Mouse (Mus musculus): ENCODE data around the gene Wnt6.
A peak's percentile ranks its signal among the peaks of the same experiment; 100 is the strongest.

Wnt6 gene

DNA sequence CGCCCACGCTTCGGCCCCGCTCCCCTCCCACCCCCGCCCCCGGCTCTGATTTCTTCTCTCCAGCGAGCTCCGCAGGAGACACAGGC is at the start of gene Wnt6:
Wnt6 (plus strand) TSS at position 48 of the 86 bp plus-strand sequence.
- DNase-seq (ENCODE audit: low read depth, low spot score): no peak

DNA sequence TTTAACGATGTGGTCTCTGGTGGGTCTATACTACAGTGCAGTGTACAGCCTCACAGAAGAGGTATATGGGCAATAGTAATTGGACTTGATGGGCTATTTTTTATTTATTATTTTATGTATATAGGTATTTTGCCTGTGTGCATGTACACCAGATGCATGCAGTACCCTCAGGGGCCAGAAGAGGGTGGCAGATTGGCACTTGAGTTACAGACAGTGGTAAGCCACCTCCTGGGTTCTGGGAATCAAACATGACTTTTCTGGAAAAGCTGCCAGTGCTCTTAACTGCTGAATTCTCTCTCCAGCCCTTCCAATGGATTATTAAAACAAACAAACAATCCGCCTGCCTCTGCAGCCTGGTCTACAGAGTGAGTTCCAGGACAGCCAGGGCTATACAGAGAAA is 47.9 kb upstream of the Wnt6 start:
- DNase-seq (ENCODE audit: low read depth, low spot score): no peak

- no peak for DNase-seq (ENCODE audit: low read depth, low spot score)
Measured at GRCm38 (mm10) chr1:74726114-74726513, 45.6 kb upstream of the Wnt6 start.

GRCm38 (mm10) chr1:74726674-74727073 is 45.0 kb upstream of the Wnt6 start:
- DNase-seq (ENCODE audit: low read depth, low spot score): no peak

DNA sequence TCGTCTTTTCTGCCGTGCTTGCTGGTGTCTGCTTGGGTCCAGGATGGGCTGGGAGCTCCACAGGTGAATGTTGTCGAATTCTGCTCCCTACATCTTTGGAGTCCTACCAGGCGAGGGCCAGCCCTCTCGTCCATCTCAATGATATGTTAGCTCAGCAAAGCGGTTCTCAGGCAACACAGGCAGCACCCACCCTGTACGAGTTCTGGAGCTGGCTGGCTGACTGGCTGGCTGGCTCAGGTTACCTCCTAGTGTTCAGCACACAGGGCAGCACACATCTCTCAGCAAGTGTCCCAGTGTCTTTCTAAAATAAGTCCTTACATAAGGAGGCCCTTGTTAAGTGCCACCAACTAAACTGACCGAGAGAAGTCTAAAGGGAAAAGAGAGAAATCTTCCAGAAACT is 43.2 kb upstream of the Wnt6 start:
- no peak for DNase-seq (ENCODE audit: low read depth, low spot score)

- DNase-seq (ENCODE audit: low read depth, low spot score): no peak
Measured at GRCm38 (mm10) chr1:74736977-74737376, 34.7 kb upstream of the Wnt6 start.

DNA sequence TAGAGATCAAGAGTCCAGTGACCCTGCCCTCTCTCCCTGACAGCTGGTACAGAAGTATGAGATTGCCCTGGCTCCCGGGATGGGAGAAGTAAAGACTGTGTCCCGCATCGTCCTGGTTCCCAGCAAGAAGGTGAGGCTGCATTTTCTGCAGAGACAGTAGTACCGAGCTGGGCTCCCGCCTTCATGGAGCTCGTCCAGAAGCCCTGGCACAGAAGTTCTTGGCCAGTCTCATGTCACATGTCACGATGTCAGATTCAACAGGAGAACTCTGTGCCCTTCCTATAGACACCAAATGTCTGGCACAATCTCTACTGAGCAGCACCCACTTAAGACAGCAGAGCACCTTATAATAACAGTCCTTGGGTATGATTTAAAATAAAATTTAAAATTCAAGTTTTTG is 34.2 kb upstream of the Wnt6 start:
- no peak for DNase-seq (ENCODE audit: low read depth, low spot score)

DNA sequence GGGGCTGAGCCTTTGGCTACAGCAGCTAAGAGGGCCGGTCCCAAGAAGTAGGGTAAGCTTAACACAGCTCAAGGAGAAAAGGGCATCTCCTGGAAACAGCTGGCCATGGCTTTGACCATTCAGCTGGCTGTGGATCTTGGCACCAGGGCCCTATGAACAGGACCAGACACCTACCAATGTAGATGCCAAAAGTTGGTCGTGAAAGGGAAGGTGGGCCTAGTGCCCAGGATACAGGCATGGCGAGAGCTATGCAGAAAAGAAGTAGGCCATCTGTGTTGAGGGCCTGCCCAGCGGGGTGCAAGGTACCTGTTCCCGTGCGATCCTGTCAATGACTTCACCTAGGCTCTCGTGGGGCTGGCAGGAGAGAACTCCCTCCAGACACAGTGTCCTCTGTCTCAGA is 30.8 kb upstream of the Wnt6 start:
- DNase-seq (ENCODE audit: low read depth, low spot score): no peak

GRCm38 (mm10) chr1:74747335-74747734 is 24.4 kb upstream of the Wnt6 start:
- no peak for DNase-seq (ENCODE audit: low read depth, low spot score)

DNA sequence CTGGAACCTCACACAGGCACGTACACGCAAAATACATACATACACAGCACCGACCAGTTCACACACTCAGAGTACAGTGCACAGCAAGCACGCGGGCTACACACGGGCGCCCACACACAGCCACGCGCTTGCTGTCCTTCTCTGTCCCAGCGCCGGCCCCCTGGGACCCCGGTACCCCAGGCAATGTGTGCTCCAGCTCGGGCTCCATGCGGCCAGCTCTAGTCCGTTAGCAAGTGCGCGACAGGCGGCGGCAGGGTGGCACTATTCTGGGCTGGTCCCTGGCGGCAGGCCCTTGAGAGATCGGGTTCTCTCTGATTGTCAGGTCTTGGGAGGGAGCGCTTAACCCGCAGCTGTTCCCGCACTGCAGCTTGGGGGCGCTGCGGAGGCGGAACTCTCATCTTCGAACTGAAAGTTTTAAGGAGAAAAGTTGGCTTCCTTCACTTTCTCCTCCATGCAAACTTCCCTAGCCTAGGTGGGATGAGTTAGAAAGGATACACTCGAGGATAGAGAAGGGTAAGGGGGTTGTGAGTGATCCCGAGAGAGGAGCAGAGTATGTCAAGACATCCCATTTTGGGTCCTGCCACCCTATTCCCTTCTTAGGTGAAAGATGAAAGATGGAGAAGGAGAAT is 22.9 kb upstream of the Wnt6 start, which contains the start of gene Prkag3:
Prkag3 (minus strand) TSS at position 579 of the 629 bp plus-strand sequence.
- no peak for DNase-seq (ENCODE audit: low read depth, low spot score)

DNA sequence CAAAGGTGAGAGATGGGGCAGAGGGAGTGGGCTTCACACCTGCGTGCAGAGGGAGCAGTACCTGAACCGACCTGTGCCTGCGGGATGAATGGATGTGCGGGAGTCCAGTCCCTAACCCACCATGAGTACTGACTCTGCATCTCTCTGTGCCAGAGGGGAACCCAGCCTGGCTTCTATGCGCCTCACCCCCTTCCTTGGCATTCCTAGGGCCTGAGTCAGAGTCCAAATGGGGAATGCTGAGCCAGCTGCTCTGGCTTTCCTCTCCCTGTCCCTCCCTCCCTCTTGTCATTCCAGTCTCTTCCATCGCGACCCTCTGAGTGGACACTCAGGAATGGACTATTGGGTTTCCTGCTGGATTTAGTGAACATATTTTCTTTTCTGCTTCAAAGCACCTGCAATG is 22.4 kb upstream of the Wnt6 start:
- no peak for DNase-seq (ENCODE audit: low read depth, low spot score)

- DNase-seq (ENCODE audit: low read depth, low spot score): no peak
Measured at GRCm38 (mm10) chr1:74750683-74751082, 21.0 kb upstream of the Wnt6 start.

GRCm38 (mm10) chr1:74752150-74752549 is 19.5 kb upstream of the Wnt6 start:
- DNase-seq (ENCODE audit: low read depth, low spot score): no peak

DNA sequence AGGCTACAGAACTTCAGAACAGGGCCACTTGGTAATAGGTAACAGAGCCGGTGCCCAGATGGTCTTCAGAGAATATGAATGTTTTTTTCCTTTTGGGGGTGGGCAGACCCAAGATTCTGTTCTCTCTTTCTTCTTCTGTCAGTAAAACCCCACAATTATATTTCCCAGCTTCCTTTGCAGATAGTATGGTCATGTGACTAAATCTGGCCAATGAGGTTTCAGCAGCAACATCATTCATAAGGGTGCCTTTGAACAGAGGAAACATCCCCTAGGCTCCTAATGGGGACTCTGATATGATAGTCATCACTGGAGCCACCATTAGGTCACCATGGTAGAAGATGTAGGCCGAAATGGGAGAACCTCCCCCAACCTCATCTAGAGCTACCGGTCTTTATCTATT is 18.9 kb upstream of the Wnt6 start:
- DNase-seq (ENCODE audit: low read depth, low spot score): no peak

DNA sequence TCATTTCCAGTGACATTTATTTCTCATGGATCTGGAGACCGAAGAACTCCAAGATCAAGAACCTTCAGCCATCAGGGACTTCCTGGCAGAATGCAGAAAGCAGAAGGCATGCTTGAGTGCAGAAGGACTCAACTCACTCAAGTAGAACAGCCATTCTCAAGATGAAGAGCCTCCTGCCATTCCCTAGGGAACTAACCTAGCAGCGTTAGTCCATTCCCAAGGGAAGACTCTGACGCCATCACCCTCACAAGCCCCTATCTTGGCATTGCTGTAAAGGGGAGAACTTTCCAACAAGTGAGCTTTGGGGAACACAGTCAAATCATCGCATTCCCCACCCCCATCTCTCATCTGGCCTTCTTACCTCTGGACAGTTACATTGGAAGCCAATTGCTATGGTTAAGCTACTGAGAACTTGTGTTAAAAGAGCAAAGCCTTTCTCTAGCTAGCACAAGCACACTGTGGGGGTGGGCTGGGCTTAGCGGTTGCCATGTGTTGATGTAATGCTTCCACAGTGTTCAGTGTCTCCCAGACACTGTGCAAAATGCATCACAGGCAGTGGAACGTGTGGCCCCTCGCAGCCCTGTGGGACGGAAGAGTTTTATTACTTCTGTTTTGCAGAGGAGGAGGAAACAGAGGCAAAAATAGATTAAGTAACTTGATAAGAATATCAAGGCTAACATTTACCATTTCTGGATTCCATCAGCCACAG is 18.3 kb upstream of the Wnt6 start:
- no peak for DNase-seq (ENCODE audit: low read depth, low spot score)

- no peak for DNase-seq (ENCODE audit: low read depth, low spot score)
Measured at GRCm38 (mm10) chr1:74754175-74754785, 17.4 kb upstream of the Wnt6 start.

GRCm38 (mm10) chr1:74759773-74760172 is 11.9 kb upstream of the Wnt6 start:
- DNase-seq (ENCODE audit: low read depth, low spot score): no peak

- DNase-seq (ENCODE audit: low read depth, low spot score): peak; percentile 70
Measured at GRCm38 (mm10) chr1:74763081-74763480, 8.6 kb upstream of the Wnt6 start.

GRCm38 (mm10) chr1:74770727-74771466 is 795 bp upstream of the Wnt6 start:
- DNase-seq (ENCODE audit: low read depth, low spot score): no peak

- no peak for DNase-seq (ENCODE audit: low read depth, low spot score)
Measured at GRCm38 (mm10) chr1:74771467-74771844, 236 bp upstream of the Wnt6 start.

DNA sequence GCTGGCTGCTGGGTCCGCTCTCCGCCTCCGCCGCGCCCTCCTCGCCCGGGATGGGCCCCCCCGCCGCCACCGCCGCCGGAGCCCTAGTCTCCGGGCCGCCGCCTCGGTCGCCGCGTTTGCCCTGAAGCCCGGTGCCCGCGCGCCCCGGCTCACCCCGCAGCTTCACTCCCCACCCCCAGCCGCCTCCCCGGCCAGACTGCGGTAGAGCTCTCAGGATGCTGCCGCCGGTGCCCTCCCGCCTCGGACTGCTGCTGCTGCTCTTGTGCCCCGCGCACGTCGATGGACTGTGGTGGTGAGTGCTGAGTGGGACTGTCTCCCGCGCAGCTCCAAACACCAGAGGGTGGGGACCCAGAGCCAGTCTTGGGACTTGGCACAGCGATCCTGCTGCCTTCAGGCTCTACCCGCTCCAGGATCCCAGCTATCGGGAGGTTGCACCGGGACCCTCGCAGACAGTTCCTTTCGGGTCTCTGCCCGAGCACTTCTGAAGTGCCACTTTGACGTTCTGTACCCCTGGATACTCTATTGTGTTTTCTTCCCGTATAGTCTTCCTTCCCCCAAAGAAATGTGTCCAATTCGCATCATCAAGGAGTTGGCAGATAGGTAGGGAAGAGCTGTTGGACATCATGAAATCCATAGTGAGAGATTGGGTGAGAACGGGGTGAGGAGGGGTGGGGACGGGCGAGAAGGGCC is 384 bp downstream of the Wnt6 start:
- no peak for DNase-seq (ENCODE audit: low read depth, low spot score)

GRCm38 (mm10) chr1:74773136-74773535 is 1.4 kb downstream of the Wnt6 start:
- peak; percentile 54 for DNase-seq (ENCODE audit: low read depth, low spot score)

Measured in telencephalon, adult 2 months (tissue).